Mouse (Mus musculus) mouse embryonic stem cell (cell line): ENCODE results near the gene Mafg.

Experiments
- in situ Hi-C, 2 experiments: fragments of 300-500 bp; cut with MboI; formaldehyde crosslinking; loops; 1 replicate in 1 of 2; 3 replicates in 1 of 2; pipeline ENCODE4 v1.14.3; 2019 to 2020; ENCODE audit warnings: low sequenced_read_pairs in 2 of 2, low pct_unique_long_range_greater_than_20kb in 1 of 2, mixed read lengths in 1 of 2; ENCODE audit not compliant: unreplicated experiment in 1 of 2

Mafg gene

GRCm38 (mm10) chr11:120579316-120580107, 53.9 kb downstream of the Mafg start:
- in situ Hi-C loops = no loop called here

GRCm38 (mm10) chr11:120578694-120579243, 54.6 kb downstream of the Mafg start:
- in situ Hi-C loops = no loop called here

GRCm38 (mm10) chr11:120578024-120578693, 55.2 kb downstream of the Mafg start:
- in situ Hi-C loops = no loop called here

GRCm38 (mm10) chr11:120577211-120578023, 56.0 kb downstream of the Mafg start:
- in situ Hi-C loops = no loop called here

- in situ Hi-C loops = no loop called here
These were observed 56.9 kb downstream of the Mafg start for GRCm38 (mm10) chr11:120576365-120576981.

GRCm38 (mm10) chr11:120575940-120576339, 57.5 kb downstream of the Mafg start:
- in situ Hi-C loops = no loop called here
